Mouse (Mus musculus) adrenal gland, postnatal 36 days (tissue): ENCODE measurements around the gene Galnt9. TPM values are rescaled to one million over a fixed set of nuclear protein-coding genes. Genes with fewer than 3 reads are reported as not detected.

Source experiments
- DNase-seq, 2 experiments: peaks; one replicate each; pipeline ENCODE4 v3.0.0; 2021; ENCODE audit warnings: mixed read lengths in 1 of 2
- total RNA-seq, 2 experiments: library from RNA; stranded (reverse); gene quantifications; 2 replicates each; pipeline ENCODE4 v1.2.3; 2021

Galnt9 gene
- total RNA-seq, 2 experiments from 2014 or later = 0.10 to 0.33 TPM

DNA sequence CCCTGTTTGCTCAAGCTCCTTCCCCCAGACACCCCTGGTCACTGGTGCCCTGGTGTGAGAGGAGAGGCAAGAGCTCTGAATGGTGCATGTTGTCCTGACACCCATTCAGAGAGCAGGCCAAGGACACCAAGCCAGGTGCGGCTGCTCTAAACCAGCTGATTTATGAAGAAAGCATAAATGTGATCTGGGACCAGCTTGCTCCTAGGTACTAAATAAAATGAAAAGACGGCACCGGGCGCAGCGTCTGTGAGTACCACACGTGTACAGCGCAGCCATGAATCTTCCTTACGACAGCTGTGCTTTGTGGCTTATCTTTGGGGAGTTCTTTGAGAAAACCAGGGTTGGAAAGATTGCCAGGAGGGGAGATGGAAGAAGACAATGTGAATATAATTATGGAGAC, 8.2 kb upstream of the Galnt9 start:
- DNase-seq = no peak

DNA sequence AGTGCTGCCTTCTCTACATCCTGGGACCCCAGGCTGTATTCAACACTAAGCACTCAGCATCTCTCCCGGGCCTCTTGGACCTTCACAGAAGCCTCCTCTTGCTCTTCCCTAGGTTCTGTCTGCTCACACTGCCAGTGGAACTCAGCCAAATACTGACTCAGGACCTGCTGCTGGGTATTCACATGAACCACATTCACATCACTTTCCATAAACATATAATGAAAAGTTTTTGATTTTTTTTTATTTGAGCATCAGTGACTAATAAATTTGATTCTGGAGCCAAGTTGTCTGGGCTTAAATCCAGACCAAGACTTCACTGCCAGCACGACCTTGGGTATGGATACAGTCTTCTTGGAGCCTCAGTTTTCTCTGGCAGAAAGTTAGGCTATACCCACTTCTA, 3.2 kb upstream of the Galnt9 start:
- peak; percentile 49 for DNase-seq

DNA sequence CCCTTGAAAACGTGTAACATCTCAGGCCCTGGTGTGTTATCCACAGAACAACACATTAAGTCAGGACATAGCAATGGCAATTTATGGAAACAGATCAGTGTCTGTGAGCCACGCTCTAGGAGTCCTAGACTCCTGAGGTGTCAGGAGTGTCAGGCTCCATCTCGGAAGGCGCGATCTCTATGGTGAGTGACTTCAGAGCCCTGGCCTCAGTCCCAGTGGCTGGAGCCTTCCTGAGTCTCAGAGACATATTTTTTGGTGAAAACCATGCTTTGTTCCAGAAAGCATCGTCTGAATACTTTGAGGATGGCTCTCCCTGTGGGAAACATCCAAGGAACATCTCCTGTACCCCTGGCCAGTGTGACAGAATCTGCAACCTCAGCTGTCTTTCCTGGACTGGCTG, 2.7 kb upstream of the Galnt9 start:
- DNase-seq = no peak

DNA sequence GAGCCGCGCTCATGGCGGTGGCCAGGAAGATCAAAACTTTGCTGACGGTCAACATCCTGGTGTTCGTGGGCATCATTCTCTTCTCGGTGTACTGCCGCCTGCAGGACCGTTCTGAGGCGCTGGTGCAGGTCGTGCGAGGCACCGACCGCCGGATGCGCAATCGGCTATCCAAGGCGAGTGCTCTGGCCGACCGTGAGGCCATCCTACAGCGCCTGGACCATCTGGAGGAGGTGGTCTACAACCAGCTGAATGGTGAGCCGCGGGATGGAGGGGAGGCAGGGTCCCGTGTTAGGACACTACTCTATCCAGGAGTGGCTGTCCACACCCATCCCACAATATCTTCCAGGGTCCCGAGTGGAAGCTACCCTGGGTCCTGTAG, 525 bp downstream of the Galnt9 start:
- peak in 1 of 2 experiments; percentile 1 for DNase-seq

DNA sequence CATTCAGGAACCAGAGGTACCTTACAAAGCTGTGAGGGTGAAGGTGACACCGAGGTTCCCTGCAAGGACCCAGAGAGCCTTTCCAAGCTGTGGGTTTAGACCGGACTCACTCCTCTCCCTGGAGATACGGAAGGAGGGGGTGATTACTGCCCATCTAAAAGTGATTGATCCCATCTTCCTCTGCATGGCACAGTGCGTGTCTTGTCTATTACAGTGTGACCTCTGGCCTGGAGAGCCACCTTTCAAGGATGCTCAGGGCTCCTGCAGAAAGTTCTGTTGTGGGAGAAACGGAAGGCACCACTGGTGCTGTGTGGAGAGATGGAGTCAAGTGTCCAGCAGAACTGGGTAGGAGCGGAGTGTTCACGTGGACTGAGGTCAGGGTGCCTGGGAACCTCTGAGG, 1.2 kb downstream of the Galnt9 start:
- DNase-seq = no peak

DNA sequence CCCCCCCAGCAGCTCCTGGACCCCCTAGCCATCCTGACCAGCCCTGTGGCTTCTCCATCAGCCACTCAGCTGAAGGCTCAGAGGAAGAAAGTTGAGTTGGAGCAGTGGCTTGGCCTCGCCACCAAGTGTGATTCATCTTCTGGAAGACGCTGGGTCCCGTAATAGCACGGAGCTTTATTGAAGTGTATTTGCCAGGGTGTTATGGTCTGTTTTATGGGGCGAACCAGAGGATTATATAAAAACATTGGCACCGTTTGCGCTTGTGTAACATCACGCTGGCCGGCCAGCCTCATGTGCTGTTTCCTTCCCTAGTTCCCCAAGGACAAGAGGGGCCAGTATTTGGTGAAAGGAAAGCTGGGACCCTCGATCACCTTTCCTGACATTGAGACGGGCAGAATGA, 2.0 kb downstream of the Galnt9 start:
- no peak for DNase-seq

DNA sequence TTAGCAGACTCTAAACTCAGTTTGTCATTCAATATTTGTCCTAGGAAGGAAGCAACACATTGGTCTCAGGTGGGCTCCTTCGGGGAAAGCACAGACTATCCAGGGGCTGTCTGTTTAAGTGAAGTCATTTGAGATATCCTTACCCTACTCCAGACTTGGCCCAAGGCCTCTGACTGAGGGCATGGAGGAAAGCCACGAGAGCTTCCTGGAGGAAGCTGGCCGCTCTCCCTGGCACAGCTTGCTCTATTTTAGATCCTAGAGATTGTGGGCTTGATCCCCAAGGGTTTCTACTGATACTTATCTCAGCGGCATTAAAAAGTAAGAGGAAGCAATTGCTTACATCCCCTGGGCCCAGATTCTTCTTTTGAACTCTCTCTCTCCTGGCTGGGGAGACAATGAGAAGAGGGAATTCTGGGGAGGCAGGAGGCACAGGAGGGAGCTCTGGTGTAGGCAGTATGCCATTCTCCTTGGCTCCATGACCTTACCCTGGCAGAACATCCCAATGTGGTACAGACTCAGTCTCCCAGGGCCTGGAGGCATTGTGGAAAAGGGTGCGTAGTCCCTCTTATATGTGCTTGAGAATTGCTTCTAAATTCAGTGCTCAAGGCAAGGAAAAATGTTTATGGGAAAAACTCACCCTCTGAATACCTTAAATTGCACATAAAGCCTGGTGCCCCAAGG, 2.7 kb downstream of the Galnt9 start:
- DNase-seq = no peak

DNA sequence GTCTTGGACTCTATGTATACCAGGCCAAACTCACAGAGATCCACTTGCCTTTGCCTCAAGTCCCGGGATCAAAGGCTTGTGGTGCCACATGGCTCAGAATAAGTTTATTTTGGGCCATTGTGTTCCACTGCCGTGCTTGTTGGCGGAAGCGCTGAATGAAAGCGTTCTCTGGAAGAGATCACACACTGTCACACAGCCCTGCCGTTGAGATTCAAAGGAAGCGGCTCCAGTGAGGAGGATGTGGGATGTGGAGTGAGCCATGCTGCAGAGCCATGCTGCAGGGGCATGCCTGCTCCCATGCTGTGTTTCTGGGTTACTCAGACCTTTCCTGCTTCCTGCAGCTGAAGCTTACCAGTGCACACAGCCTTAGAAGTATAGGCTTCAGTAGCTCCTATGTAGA, 4.3 kb downstream of the Galnt9 start:
- no peak for DNase-seq

DNA sequence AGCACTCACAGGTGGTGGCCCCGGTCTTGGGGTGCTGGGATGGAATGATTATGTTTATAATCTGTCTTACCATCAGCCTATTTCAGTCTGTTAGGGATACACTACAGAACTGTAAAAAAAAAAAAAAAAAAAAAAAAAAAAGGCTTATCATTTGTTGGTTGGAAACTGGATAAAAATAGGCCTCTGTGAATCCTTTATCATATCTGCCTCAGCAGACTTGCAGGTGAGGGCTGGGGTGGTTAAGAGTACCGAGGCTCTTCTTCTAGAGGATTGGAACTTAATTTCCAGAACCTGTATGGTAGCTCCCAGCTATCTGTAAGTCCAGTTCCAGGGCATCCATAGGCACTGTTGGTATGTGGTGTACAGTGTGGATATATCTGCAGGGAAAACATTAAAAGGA, 6.0 kb downstream of the Galnt9 start:
- DNase-seq = no peak

DNA sequence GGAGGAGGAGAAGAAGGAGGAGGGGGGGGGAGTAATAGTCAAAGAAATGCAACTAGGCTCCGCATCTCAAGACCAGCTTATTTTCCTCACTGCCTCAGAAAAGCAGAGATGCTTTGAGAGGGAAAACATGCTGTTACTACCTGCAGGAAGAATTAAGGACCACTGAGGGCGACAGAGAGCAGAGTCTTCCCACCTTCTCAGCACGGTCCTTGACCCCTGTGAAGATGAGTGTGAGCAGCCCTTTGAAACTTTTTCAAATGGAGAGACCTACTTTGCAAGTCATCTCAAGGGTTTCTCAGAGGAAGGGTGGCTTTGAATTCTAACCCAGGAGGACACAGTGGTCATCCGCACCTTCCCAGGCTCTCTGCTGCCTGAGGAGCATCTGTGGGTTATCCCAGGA, 6.7 kb downstream of the Galnt9 start:
- no peak for DNase-seq

DNA sequence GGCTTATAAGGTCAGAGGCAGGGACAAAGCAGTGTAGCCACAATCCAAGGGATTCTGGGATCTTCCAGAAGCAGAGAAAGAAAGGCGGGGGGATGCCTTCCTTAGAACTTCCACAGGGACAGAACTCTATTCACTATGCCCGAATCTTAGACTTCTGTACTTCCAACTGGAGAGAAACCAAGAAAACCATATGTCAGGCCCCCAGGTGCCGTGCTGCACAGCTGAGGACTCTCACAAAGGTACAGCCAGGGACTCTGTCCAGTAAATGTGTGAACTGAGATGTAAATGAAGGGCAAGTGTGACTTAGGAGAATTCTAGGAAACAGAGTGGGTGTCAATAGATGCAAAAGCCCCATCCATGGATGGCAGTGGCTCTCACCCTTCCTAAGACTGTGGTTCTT, 7.8 kb downstream of the Galnt9 start:
- DNase-seq = no peak

DNA sequence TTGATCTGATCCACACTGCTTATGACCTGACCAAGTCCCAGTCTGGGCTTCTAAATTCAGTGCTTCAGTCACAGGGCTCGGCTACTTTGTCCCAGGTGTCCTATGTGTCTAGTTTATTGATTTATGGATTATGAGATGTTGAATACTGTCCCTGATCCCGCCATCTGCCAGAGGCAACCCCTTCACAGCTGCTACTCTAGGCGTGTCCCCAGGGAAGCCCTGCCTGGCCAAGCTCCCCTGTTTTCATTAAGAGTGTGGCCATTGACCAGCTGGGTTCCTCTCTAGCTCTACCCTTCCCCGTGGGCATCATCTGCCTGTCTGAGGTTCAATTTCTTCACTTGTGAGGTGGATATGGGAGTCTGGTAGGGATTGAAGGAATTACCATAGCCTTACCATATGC, 9.2 kb downstream of the Galnt9 start:
- no peak for DNase-seq

DNA sequence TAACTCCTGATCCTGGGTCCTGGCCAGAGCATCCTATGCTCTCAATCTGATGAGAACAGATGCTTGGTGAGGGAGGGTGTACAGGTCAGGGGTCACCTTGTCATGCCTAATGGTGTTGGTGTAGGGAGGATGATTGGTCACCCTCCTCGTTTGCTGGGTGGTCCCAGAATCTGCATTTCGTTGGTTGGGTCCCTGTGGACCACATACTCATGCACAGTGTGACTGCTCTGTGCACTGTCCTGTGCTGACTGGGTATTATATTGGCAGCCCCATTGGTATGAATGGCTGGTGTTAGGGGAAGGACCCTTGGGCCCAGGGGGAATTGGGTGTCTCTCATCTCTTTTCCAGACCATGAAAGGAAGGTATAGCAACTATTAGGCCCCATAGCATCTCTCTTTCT, 11.0 kb downstream of the Galnt9 start:
- DNase-seq = no peak

DNA sequence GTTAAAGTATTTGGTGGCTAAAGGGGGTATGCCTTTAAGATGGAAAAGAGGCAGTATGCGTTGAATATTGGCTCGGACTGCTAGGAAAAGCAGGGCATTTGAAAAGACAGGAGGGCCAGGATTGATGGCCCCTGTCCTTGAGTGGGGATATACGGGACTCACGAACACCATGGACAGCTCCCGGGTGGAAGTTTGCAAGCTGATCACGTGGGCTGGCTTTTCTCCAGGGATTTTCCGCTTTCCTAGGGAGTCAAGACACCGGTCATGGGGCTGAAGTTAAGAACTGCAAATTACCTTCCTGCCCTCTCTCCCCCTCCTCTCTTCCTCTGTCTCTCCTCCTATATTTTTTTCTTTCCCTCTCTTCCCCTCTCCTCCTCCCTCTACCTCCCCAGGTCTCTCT, 14.2 kb downstream of the Galnt9 start:
- DNase-seq = peak; percentile 88 to 90

DNA sequence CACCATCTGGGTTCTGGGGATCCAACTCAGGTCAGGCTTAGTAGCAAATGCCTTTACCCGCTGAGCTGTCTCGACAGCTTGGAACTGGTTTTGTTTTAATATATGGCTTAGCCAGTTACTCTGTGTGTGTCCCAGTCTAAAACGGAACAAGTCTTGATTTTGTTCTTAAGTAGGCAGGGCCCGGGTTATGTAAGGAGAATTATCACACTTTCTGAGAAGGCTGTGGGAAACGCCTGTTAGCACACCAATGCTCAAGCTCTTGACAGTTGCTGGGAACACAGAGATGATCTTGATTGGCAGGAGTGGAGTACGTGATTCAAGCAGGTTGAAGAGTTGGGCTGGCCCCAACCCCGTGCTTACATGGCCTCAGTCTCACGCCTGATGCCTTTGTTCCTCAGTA, 15.5 kb downstream of the Galnt9 start:
- no peak for DNase-seq

DNA sequence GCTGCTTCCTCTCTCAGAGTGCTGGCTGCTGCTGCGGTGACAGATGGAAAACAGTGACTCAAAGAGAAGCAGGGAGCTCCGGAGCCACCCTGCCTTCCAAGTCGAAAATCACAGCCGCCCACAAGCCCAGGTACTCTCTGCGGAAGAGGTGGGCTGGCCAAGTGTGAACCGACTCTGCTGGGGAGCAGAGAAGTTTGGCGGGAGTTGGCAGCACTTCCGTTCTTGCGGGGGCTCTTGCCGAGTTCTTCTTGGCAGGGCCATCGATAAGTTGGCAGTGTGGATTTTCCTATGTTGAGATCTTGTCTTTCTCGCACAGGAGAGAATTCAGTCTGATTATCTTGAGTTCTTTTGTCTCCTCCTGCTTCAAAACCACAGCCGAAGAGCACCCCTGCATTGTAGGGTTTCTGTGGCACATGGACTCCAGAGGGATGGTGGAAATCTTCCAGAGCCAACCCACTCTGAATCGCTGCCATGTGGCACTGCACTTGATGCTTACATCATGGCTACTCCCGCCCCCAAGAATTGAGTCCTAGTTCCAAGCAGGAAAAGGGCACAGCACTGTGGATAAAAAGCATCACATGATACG, 18.7 kb downstream of the Galnt9 start:
- no peak for DNase-seq

DNA sequence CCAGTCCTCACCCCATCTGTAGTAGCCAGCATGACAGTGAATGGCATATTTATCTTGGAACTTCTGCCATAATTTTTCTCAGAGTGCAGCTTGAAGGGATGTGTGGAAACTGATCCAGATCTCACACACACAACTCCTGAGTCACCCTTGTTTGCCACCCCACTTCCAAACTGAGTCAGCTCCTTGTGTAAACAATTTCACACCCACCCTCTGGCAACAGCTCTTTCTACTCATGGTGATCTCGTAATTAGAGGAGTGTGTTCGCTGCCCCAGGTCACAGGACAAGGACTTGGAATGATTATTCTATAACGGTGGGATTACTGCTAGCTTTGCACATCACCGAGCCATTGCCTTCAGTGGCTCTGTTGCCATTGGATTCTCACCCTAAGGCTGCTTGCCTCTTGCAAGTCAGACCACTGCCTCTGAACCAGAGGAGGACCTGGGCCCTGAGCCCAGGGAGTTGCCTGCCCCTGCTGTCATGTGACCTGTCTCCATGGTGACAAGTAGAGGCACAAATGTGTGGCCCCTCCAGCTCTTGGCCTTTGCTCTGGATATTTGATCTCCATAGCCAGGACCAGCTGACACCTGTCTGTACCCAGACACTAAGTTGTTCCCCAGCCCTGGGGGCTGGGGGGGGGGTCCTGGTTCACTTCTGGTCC, 21.0 kb downstream of the Galnt9 start:
- DNase-seq = no peak

DNA sequence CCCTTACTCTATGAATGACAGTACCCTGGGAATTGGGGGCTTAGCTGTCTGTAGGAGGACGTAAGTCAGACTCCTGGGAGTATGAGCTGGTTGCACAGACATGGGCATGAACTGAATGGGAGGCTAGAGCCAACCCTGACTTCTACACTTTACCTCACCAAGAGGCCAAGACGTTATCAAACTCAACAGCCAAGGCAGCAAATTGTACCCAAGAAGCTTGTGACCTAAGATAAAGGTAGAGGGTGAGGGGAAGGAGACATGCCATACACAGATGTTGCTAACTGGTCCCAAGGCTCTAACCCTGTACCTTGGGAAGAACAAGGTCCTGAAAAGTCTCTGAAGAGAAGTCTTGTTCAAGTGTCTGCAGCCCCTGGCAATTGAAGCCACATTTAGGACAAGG, 23.4 kb downstream of the Galnt9 start:
- DNase-seq = no peak

DNA sequence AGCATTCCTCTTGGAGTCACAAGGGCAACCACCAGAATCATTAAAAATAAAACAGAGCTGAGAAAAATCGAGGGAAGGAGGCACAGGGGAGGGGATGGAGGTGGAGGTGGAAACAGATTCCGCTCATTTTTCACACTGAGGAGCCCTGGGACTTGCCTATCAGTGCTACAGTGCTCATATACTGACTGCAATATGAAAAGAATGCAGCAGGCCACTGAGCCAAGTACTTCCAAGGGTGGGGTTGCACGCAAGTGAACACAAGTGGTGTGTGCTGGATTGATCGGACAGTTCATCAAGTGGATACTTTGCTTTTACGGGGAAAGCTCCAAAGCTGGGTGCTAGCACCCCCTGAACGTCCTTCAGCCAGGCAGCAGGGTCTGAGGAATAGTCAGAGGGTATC, 30.7 kb downstream of the Galnt9 start:
- no peak for DNase-seq

DNA sequence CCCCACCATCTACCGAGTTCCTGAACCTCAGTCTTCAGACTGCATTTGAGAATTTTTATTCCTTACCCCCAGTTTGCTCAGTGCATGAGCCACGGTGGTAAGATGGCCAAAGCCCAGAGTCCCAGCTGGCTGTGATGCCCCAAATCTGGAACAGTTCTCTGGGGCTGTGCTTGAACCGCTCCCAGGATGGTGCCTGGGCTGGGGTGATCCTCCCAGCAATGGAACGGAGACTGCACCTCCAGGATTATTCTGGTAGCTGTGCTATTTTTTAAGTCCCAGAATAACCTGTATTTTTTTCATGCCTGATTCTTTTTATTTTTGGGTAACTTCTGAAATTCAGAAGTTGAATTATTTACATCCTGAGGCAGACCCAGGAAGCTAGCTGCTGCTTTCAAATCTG, 35.1 kb downstream of the Galnt9 start:
- DNase-seq = no peak

DNA sequence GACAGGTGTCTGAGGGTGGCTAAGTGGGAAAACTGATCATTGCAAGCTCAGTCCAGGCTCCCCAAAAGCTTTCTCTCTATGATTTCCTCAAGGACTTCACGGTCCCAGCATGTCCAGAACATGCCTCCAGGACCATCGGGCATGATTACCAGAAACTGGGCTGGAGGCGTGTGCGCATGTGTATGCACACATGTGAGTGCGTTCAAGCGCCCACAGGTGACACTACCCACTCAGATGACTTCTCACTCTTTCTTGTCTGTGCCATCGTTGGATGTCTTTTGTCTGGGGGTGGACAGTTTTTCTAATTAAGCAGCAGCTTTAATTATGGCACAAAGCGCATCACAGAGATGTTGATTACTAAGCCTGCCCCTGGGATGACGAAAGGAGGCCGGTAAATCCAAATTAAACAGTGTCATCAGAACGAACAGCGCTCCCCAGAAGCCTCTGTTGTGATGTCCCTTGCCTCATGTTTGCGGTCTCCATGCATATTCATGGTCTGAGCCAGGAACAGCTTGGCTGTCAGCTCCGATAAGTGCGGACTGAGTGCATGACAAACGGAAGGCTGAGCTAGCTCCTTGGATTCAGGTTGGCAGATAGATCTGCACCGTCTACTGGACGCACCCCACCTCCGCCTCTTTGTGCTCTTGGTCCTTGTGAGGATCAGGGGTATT, 36.5 kb downstream of the Galnt9 start:
- DNase-seq = no peak

DNA sequence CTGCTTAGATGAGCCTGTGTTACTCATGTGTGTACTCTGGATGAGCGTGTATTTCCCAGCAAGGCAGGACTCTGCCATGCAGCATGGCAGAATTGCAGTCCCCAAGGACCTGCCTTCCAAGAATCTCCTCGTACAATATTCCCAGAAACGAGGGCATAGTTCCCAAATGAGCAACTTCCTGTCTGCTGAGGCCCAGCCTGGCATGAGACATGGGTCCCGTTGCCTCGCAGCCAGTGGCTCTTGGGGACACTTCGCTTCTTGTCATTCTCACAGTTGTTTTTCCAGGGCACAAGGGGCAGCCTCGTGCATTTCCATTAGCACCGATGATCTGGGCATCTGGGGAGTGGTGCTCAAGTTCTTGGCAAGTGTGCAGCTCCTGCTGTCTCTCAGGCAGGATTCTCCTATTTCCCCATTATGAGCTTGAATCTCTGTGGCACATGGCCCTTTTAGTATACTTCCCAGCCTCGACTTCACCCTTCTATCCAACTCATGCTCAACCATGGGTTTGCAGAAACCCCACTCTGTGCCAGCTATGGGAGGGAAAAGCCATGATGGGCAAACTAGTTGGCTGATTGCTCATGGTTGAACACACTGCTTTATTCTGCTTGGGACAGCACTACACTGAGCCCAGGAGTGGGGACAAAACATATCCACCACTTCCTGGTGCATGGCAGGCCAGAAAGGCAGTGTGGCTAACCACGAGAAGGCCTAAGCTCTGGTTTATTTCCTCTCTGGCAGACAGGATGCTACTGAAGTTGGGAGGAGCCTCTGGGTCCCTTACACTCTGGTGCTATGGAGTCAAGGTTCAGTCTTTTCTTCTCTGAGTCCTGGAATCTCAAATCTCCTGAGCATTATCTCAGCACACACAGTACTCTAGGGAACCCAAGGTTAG, 38.7 kb downstream of the Galnt9 start:
- peak in 1 of 2 experiments; percentile 8 for DNase-seq
